Mouse (Mus musculus): ENCODE data around the gene Dhx37. TPM values are rescaled to one million over a fixed set of nuclear protein-coding genes. Genes with fewer than 3 reads are reported as not detected.

Gene Dhx37
- polyA plus RNA-seq, 1 experiment from 2014 or later, result 10.9 TPM

GRCm38 (mm10) chr5:125470713-125471112, 36.8 kb upstream of the Dhx37 start:
- Histone ChIP-seq H3K4me2 (no peak overlapping the region), H3K27me3 (replicated peaks) (no peaks in the 10 kb centered on the region)
- WGBS, result 87% methylated on average over 4 of the region's 4 CpGs

GRCm38 (mm10) chr5:125467261-125467660, 33.3 kb upstream of the Dhx37 start:
- no peak for ATAC-seq (ENCODE audit: low FRiP score)
- 95% methylated on average over 14 of the region's 14 CpGs for WGBS

More at GRCm38 (mm10) chr5:125470713-125471112, 36.8 kb upstream of the Dhx37 start:
- Histone ChIP-seq H3K9ac (replicated peaks) (no peak overlapping the region), H3K27ac (replicated peaks) (no peak overlapping the region), H3K36me3 (no peaks in the 10 kb centered on the region), H3K4me1 (peaks cover 8% of the 10 kb centered on the region; the same call in 1 of the 2 replicates), H3K4me3 (replicated peaks) (no peak overlapping the region), H3K9me3 (replicated peaks) (no peaks in the 10 kb centered on the region)
- ATAC-seq (ENCODE audit: low FRiP score), result no peak

GRCm38 (mm10) chr5:125466483-125466882, 32.6 kb upstream of the Dhx37 start:
- Histone ChIP-seq H3K9ac (replicated peaks) (no peak overlapping the region), H3K4me2 (peak overlapping the region; percentile 61), H3K4me1 (peaks cover 10% of the 10 kb centered on the region), H3K9me3 (replicated peaks) (no peaks in the 10 kb centered on the region), H3K36me3 (no peaks in the 10 kb centered on the region), H3K27me3 (replicated peaks) (no peaks in the 10 kb centered on the region), H3K4me3 (replicated peaks) (no peak overlapping the region; the same call in 1 of the 2 replicates), H3K27ac (replicated peaks) (peak overlapping the region; percentile 80)
- 94% methylated on average over 5 of the region's 5 CpGs for WGBS
- ATAC-seq (ENCODE audit: low FRiP score), result no peak

More at GRCm38 (mm10) chr5:125467261-125467660, 33.3 kb upstream of the Dhx37 start:
- H3K36me3 ChIP-seq, result no peaks in the 10 kb centered on the region
- no peak overlapping the region for H3K4me2 ChIP-seq
- H3K4me1 ChIP-seq, result peaks cover 10% of the 10 kb centered on the region
- no peak overlapping the region for H3K4me3 ChIP-seq (replicated peaks)
- no peak overlapping the region for H3K27ac ChIP-seq (replicated peaks)
- H3K27me3 ChIP-seq (replicated peaks), result no peaks in the 10 kb centered on the region
- H3K9ac ChIP-seq (replicated peaks), result no peak overlapping the region
- no peaks in the 10 kb centered on the region for H3K9me3 ChIP-seq (replicated peaks)

GRCm38 (mm10) chr5:125465701-125466106, 31.8 kb upstream of the Dhx37 start:
- Histone ChIP-seq H3K4me1 (peaks cover 10% of the 10 kb centered on the region), H3K4me2 (peak overlapping the region; percentile 61), H3K9ac (replicated peaks) (peak overlapping the region; percentile 42), H3K27me3 (replicated peaks) (no peaks in the 10 kb centered on the region), H3K36me3 (no peaks in the 10 kb centered on the region), H3K27ac (replicated peaks) (peak overlapping the region; percentile 80), H3K4me3 (replicated peaks) (peak overlapping the region; percentile 38), H3K9me3 (replicated peaks) (no peaks in the 10 kb centered on the region)
- under 1% methylated on average over 25 of the region's 25 CpGs for WGBS
- peak; percentile 99 for ATAC-seq (ENCODE audit: low FRiP score)

GRCm38 (mm10) chr5:125465192-125465591, 31.3 kb upstream of the Dhx37 start:
- WGBS, result 47% methylated on average over 7 of the region's 7 CpGs
- Histone ChIP-seq H3K27ac (replicated peaks) (peak overlapping the region; percentile 80), H3K9ac (replicated peaks) (no peak overlapping the region)

GRCm38 (mm10) chr5:125461868-125462445, 28.0 kb upstream of the Dhx37 start:
- WGBS, result 60% methylated on average over 10 of the region's 10 CpGs

More at GRCm38 (mm10) chr5:125465192-125465591, 31.3 kb upstream of the Dhx37 start:
- ATAC-seq (ENCODE audit: low FRiP score), result peak; percentile 29
- peaks cover 10% of the 10 kb centered on the region for H3K4me1 ChIP-seq
- peak overlapping the region; percentile 38 for H3K4me3 ChIP-seq (replicated peaks)
- H3K36me3 ChIP-seq, result no peaks in the 10 kb centered on the region
- H3K27me3 ChIP-seq (replicated peaks), result no peaks in the 10 kb centered on the region
- peak overlapping the region; percentile 61 for H3K4me2 ChIP-seq
- no peaks in the 10 kb centered on the region for H3K9me3 ChIP-seq (replicated peaks)

GRCm38 (mm10) chr5:125460574-125460973, 26.7 kb upstream of the Dhx37 start:
- ATAC-seq (ENCODE audit: low FRiP score), result no peak
- 85% methylated on average over 3 of the region's 3 CpGs for WGBS

More at GRCm38 (mm10) chr5:125461868-125462445, 28.0 kb upstream of the Dhx37 start:
- ATAC-seq (ENCODE audit: low FRiP score), result no peak
- Histone ChIP-seq H3K9ac (replicated peaks) (no peak overlapping the region), H3K4me2 (no peak overlapping the region), H3K4me1 (peaks cover 10% of the 10 kb centered on the region), H3K4me3 (replicated peaks) (no peak overlapping the region), H3K9me3 (replicated peaks) (no peaks in the 10 kb centered on the region), H3K36me3 (no peaks in the 10 kb centered on the region), H3K27me3 (replicated peaks) (no peaks in the 10 kb centered on the region), H3K27ac (replicated peaks) (no peak overlapping the region)

GRCm38 (mm10) chr5:125457538-125457937, 23.6 kb upstream of the Dhx37 start:
- Histone ChIP-seq H3K4me2 (no peak overlapping the region), H3K27me3 (replicated peaks) (no peaks in the 10 kb centered on the region), H3K9me3 (replicated peaks) (no peaks in the 10 kb centered on the region), H3K4me1 (no peaks in the 10 kb centered on the region), H3K9ac (replicated peaks) (no peak overlapping the region), H3K27ac (replicated peaks) (no peak overlapping the region), H3K36me3 (peaks cover 36% of the 10 kb centered on the region), H3K4me3 (replicated peaks) (no peak overlapping the region)
- WGBS, result 92% methylated on average over 6 of the region's 6 CpGs
- no peak for ATAC-seq (ENCODE audit: low FRiP score)

More at GRCm38 (mm10) chr5:125460574-125460973, 26.7 kb upstream of the Dhx37 start:
- Histone ChIP-seq H3K4me2 (no peak overlapping the region), H3K36me3 (peaks cover 9% of the 10 kb centered on the region), H3K27me3 (replicated peaks) (no peaks in the 10 kb centered on the region), H3K9ac (replicated peaks) (no peak overlapping the region), H3K27ac (replicated peaks) (no peak overlapping the region), H3K9me3 (replicated peaks) (no peaks in the 10 kb centered on the region), H3K4me1 (peaks cover 8% of the 10 kb centered on the region), H3K4me3 (replicated peaks) (no peak overlapping the region)

GRCm38 (mm10) chr5:125456100-125456499, 22.2 kb upstream of the Dhx37 start:
- H3K4me3 ChIP-seq (replicated peaks), result no peak overlapping the region
- WGBS, result 94% methylated on average over 6 of the region's 6 CpGs
- H3K27ac ChIP-seq (replicated peaks), result no peak overlapping the region
- ATAC-seq (ENCODE audit: low FRiP score), result no peak
- no peak overlapping the region for H3K9ac ChIP-seq (replicated peaks)
- H3K4me2 ChIP-seq, result no peak overlapping the region
- no peaks in the 10 kb centered on the region for H3K4me1 ChIP-seq
- no peaks in the 10 kb centered on the region for H3K9me3 ChIP-seq (replicated peaks)
- no peaks in the 10 kb centered on the region for H3K27me3 ChIP-seq (replicated peaks)
- H3K36me3 ChIP-seq, result peaks cover 41% of the 10 kb centered on the region

- H3K4me1 ChIP-seq, result no peaks in the 10 kb centered on the region
- H3K27ac ChIP-seq (replicated peaks), result no peak overlapping the region
- 94% methylated on average over 9 of the region's 9 CpGs for WGBS
- H3K27me3 ChIP-seq (replicated peaks), result no peaks in the 10 kb centered on the region
- H3K9ac ChIP-seq (replicated peaks), result no peak overlapping the region
- peaks cover 41% of the 10 kb centered on the region for H3K36me3 ChIP-seq
- H3K4me3 ChIP-seq (replicated peaks), result no peak overlapping the region
- H3K9me3 ChIP-seq (replicated peaks), result no peaks in the 10 kb centered on the region
- H3K4me2 ChIP-seq, result no peak overlapping the region
- no peak for ATAC-seq (ENCODE audit: low FRiP score)
Measured at GRCm38 (mm10) chr5:125452573-125452972, 18.7 kb upstream of the Dhx37 start.

- no peak for ATAC-seq (ENCODE audit: low FRiP score)
- no peaks in the 10 kb centered on the region for H3K27me3 ChIP-seq (replicated peaks)
- no peak overlapping the region for H3K4me2 ChIP-seq
- no peaks in the 10 kb centered on the region for H3K9me3 ChIP-seq (replicated peaks)
- peaks cover 19% of the 10 kb centered on the region for H3K36me3 ChIP-seq
- 87% methylated on average over 5 of the region's 5 CpGs for WGBS
- H3K4me1 ChIP-seq, result peaks cover 6% of the 10 kb centered on the region; the same call in 1 of the 2 replicates
- H3K4me3 ChIP-seq (replicated peaks), result no peak overlapping the region
- H3K27ac ChIP-seq (replicated peaks), result no peak overlapping the region
- H3K9ac ChIP-seq (replicated peaks), result no peak overlapping the region
Measured at GRCm38 (mm10) chr5:125449306-125449705, 15.4 kb upstream of the Dhx37 start.

GRCm38 (mm10) chr5:125448631-125449030, 14.7 kb upstream of the Dhx37 start:
- WGBS, result over 99% methylated on average over 4 of the region's 4 CpGs
- Histone ChIP-seq H3K4me2 (no peak overlapping the region), H3K36me3 (peaks cover 15% of the 10 kb centered on the region; the same call in 1 of the 2 replicates), H3K9me3 (replicated peaks) (no peaks in the 10 kb centered on the region), H3K4me1 (peaks cover 9% of the 10 kb centered on the region; the same call in 1 of the 2 replicates), H3K9ac (replicated peaks) (no peak overlapping the region), H3K4me3 (replicated peaks) (no peak overlapping the region), H3K27ac (replicated peaks) (no peak overlapping the region), H3K27me3 (replicated peaks) (no peaks in the 10 kb centered on the region)
- ATAC-seq (ENCODE audit: low FRiP score), result no peak

All from neural tube, embryonic 15.5 days (tissue).